Mouse (Mus musculus) forebrain, embryonic 11.5 days (tissue): Measurements from ENCODE around the gene Fam222b. TPM values are rescaled to one million over a fixed set of nuclear protein-coding genes. Genes with fewer than 3 reads are reported as not detected.
"Not testable (repeated sequence)": the region's sequence is repeated elsewhere in the genome, so short reads cannot be mapped to it uniquely, and the experiment has no call there.

Source experiments
- ATAC-seq: fragments of 200-750 bp; cut with Nextera tagmentation; replicated peaks from 2 replicates; pipeline ENCODE4 v1.8.0; 2017; ENCODE audit warnings: moderate TSS enrichment; ENCODE audit not compliant: low FRiP score
- DNase-seq: peaks from one replicate; pipeline ENCODE4 v3.0.0-alpha.2; 2017; ENCODE audit warnings: low spot score
- H3K27ac ChIP-seq: fragments of 300-500 bp; sonication (generic); 2 replicates; pipeline ENCODE4 v1.5.1; 2014; ENCODE audit warnings: low read depth, low read length
- H3K27me3 ChIP-seq: fragments of 300-500 bp; sonication (generic); 2 replicates; pipeline ENCODE4 v1.6.1; 2014; ENCODE audit warnings: mild to moderate bottlenecking, low read length, mixed read lengths; ENCODE audit not compliant: control insufficient read depth, insufficient read depth
- H3K36me3 ChIP-seq: fragments of 300-500 bp; sonication (generic); 2 replicates; pipeline ENCODE4 v1.6.1; 2014; ENCODE audit warnings: mild to moderate bottlenecking, low read length, moderate library complexity, mixed read lengths; ENCODE audit not compliant: control insufficient read depth, insufficient read depth
- H3K4me1 ChIP-seq: fragments of 300-500 bp; sonication (generic); replicated peaks from 2 replicates; pipeline ENCODE4 v1.6.1; 2014; ENCODE audit warnings: low read length, mixed read lengths; ENCODE audit not compliant: control insufficient read depth, insufficient read depth
- H3K4me2 ChIP-seq: fragments of 300-500 bp; sonication (generic); 2 replicates; pipeline ENCODE4 v1.6.1; 2014; ENCODE audit warnings: low read depth, mild to moderate bottlenecking, low read length, moderate library complexity, mixed read lengths; ENCODE audit not compliant: severe bottlenecking
- H3K4me3 ChIP-seq: fragments of 300-500 bp; sonication (generic); 2 replicates; pipeline ENCODE4 v1.5.1; 2014; ENCODE audit warnings: low read depth, low read length
- H3K9ac ChIP-seq: fragments of 300-500 bp; sonication (generic); 2 replicates; pipeline ENCODE4 v1.6.1; 2014; ENCODE audit warnings: low read length
- H3K9me3 ChIP-seq: fragments of 300-500 bp; sonication (generic); 2 replicates; pipeline ENCODE4 v1.6.1; 2016; ENCODE audit warnings: low read length, mixed read lengths; ENCODE audit not compliant: control insufficient read depth
- WGBS: fragments of 180-500 bp; shearing (Covaris S2); extraction: QIAGEN DNeasy Blood & Tissue Kit; methylation state at CpG from one replicate; pipeline ENCODE4 v1.1.7; 2014; 5-methylcytosine and 5-hydroxymethylcytosine counted together
- polyA plus RNA-seq: library from polyadenylated mRNA; unstranded; fragments of >200 nt; fragmentation: Nextera tagmentation; extraction: Ambion mirVana; gene quantifications from 2 replicates; pipeline ENCODE4 v1.2.1, GENCODE M21; 2014

Fam222b gene
- 31.3 and 34.4 TPM in 2 replicates for polyA plus RNA-seq

DNA sequence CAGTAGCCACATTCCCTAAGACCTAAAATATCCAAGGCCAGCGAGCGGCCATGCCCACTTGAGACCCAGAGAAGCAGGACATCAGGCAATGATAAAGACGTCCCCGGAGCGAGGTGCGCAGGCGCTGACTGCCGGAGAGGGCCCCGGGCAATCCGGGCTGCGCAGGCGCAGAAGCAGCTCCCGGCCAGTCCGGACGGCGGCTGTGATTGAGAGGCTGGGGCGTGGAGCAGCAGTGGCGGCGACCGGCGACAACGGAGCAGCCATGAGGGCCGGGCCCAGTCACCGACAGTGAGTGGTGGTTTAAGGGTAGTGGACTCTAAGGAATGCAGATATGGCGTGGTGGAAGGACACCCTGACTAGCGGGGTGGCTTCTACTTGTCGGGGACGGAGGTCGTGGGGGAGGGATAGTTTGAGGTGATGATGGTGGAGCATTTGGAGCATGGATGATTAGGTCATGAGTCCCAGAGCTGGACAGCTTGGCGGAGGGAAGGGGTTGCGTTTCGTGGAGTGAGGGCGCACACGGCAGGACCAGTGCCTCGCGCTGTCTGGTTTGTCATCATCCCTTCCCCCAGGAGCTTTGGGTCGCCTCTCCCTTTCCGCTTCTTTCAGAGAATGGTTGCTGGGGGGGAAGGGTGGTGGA is at the start of gene Fam222b:
Gene Fam222b, plus strand, starts transcription at position 157 of the 640 bp plus-strand sequence.
- Histone ChIP-seq H3K27me3 (no peaks in the 10 kb centered on the region), H3K4me2 (peak within 1 kb of the TSS; percentile 83), H3K36me3 (no peaks in the 10 kb centered on the region), H3K27ac (0 out of 2 replicates have a peak within 1 kb of the TSS, but pooled peaks have one; percentile 18), H3K9me3 (no peaks in the 10 kb centered on the region), H3K4me3 (peak within 1 kb of the TSS; percentile 83), H3K4me1 (peaks cover 5% of the 10 kb centered on the region), H3K9ac (peak within 1 kb of the TSS; percentile 84)
- DNase-seq (peak; percentile 96), ATAC-seq (peak; percentile 94)
- under 1% methylated on average over 38 of the region's 38 CpGs for WGBS

DNA sequence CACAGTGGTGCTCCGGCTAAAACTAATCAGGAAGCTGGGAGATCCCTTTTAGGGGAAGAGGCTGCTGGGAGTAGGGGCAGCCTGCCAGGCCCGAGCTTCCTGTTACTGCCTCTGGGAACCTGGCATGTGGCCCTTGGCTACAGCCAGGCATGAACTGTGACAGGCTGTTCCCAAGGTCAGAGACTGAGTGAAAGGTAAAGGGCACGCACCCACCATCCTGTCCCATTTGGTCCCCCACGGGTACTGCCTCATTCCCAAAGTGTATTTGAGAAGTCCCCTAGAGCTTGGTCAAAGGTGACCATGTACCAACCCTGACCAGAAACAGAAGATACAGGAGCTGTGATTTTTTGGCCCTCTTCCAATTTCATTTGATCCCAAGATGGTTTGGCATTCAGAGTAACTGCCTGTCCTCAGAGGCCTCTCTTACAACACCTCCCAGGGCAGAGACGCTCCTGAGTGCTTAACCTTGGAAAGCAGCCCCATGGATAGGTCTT is 49.7 kb upstream of the Fam222b start:
- Histone ChIP-seq H3K4me1 (no peaks in the 10 kb centered on the region), H3K9me3 (no peaks in the 10 kb centered on the region), H3K4me3 (no peak overlapping the region), H3K27ac (no peak overlapping the region), H3K4me2 (no peak overlapping the region), H3K9ac (no peak overlapping the region), H3K27me3 (no peaks in the 10 kb centered on the region), H3K36me3 (no peaks in the 10 kb centered on the region; the same call in 1 of the 2 replicates)
- DNase-seq = no peak
- ATAC-seq = no peak
- WGBS = 91% methylated on average over 5 of the region's 5 CpGs

DNA sequence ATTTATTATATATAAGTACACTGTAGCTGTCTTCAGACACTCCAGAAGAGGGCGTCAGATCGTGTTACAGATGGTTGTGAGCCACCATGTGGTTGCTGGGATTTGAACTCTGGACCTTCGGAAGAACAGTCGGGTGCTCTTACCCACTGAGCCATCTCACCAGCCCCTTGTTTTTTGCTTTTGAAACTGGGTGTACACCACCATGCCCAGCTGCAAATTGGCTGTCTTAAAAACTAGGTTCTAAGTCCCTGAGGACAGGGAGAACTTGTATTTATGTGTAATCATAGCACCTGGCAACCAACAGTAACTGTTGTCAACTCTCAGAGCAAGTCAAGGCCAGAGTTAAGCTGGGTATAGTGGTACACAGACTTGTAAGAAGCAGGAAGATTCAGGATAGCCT is 45.8 kb upstream of the Fam222b start:
- not testable (repeated sequence) for ATAC-seq, H3K4me3 ChIP-seq, H3K4me2 ChIP-seq, H3K9me3 ChIP-seq, H3K4me1 ChIP-seq, H3K9ac ChIP-seq, H3K36me3 ChIP-seq, H3K27me3 ChIP-seq, DNase-seq, H3K27ac ChIP-seq
- 100% methylated on average over 2 of the region's 4 CpGs for WGBS

DNA sequence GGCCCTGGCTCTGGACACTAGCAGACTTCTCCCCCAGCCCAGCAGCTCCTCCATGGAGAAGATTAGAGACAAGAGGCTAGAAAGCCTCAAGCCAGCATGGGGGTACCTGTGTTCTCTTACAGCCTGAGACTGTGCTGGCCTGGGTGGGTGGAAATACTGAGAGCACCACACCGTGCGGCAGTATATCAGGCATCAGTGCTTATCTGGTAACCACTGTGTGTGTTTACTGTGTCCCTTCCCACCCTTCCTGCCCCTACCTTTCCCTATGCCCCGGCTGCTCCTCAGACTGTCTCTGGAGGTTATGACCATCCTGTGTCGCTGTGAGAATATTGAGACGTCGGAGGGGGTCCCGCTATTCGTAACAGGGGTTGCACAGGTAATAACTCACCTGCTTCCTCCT is 41.4 kb upstream of the Fam222b start:
- H3K4me2 ChIP-seq = no peak overlapping the region
- H3K9ac ChIP-seq = no peak overlapping the region
- H3K4me1 ChIP-seq = no peaks in the 10 kb centered on the region
- H3K9me3 ChIP-seq = no peaks in the 10 kb centered on the region
- DNase-seq (no peak), ATAC-seq (no peak)
- no peak overlapping the region for H3K27ac ChIP-seq
- WGBS = 94% methylated on average over 8 of the region's 8 CpGs
- no peak overlapping the region for H3K4me3 ChIP-seq
- H3K36me3 ChIP-seq = peaks cover 4% of the 10 kb centered on the region; the same call in 1 of the 2 replicates
- no peaks in the 10 kb centered on the region for H3K27me3 ChIP-seq

DNA sequence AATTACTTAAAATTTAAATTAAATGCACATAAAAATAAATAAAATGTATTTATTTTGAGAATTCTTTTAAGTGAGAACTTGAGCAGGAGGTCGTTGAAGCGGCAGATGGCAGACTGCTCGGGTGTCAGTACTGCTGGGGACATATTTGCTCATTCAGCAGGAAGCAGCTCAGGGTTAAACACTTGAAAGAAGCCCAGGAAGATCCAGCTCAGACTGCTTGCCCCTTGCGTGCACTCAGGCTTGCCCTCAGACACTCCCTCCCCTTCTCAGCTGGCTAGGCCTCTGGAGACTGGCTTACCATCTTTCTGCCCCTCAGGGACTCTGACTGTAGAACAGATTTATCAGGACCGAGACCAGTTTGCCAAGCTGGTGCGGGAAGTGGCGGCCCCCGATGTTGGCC is 37.5 kb upstream of the Fam222b start:
- peaks cover 9% of the 10 kb centered on the region; the same call in 1 of the 2 replicates for H3K36me3 ChIP-seq
- H3K27ac ChIP-seq = no peak overlapping the region
- no peak for DNase-seq
- H3K4me1 ChIP-seq = no peaks in the 10 kb centered on the region
- no peak overlapping the region for H3K4me3 ChIP-seq
- no peak overlapping the region for H3K4me2 ChIP-seq
- no peak overlapping the region for H3K9ac ChIP-seq
- no peaks in the 10 kb centered on the region for H3K9me3 ChIP-seq
- ATAC-seq = no peak
- WGBS = 86% methylated on average over 8 of the region's 8 CpGs
- no peaks in the 10 kb centered on the region for H3K27me3 ChIP-seq

DNA sequence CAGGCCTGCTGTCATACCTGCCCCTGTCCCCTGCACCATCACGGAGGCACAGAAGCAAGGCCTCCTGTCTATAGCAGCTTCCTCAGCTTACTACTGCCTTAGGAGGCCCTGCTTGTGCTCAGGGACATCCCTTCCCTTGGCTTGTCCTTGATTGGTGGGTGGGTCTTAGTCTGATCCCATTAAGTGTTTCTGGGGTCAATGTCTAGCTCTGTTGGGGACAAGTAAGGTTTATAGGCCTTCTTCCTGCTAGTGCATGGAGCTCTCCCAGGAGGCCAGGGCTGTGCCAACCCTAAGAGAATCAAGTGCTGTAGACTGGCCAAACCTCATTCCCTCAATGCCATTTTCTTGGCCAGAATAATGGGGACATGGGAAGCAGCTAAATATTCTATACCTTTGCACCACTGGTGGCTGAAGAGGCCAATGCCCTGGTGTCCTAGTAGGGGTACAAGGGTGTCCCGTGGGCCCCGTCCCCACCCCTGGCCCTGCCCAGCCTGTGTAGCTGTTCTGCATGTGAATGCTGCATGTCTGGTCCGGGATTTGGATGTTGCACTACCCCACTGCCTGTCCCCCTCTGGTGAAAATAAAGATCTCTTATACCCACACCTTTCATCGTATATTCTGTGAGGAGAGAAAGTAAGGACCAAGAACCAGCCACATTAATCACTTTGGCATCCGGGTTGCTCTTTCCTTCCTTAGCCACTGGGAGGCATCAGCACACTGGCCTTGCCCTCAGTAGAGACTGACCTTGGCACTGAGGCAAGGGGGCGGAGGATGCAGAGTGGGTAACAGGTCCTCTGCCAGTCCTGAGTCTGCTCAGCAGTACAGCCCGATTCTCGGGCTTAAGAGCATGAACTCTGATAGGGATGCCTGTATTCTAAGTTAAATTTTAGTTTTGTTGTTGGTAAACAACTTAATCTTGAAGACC is 34.4 kb upstream of the Fam222b start:
- H3K9ac ChIP-seq = no peak overlapping the region
- no peaks in the 10 kb centered on the region for H3K4me1 ChIP-seq
- H3K27ac ChIP-seq = no peak overlapping the region
- H3K4me2 ChIP-seq = no peak overlapping the region
- H3K27me3 ChIP-seq = no peaks in the 10 kb centered on the region
- no peaks in the 10 kb centered on the region for H3K9me3 ChIP-seq
- peak; percentile 77 for DNase-seq
- H3K4me3 ChIP-seq = no peak overlapping the region
- H3K36me3 ChIP-seq = peaks cover 9% of the 10 kb centered on the region; the same call in 1 of the 2 replicates
- WGBS = 68% methylated on average over 9 of the region's 9 CpGs
- no peak for ATAC-seq

DNA sequence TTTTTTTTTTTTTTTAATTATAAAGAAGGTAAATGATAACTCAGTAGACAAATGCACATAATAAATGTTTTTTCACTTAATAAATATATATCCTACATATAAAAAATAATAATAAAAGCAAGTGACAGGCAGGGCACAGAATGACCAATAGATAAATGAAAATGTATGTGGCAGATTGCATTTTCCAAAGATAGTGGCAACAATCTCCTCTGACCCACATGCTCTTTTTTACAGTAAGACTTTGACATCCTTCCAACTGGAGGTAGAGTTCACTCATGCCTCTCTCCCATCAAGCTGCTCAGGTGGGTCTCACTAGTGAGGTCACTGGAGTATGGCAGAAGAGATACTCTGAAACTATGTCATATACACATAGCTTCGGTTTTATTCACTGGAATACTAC is 31.9 kb upstream of the Fam222b start:
- Histone ChIP-seq H3K9ac (no peak overlapping the region), H3K4me2 (no peak overlapping the region), H3K4me1 (no peaks in the 10 kb centered on the region), H3K27ac (no peak overlapping the region), H3K36me3 (peaks cover 9% of the 10 kb centered on the region; the same call in 1 of the 2 replicates), H3K27me3 (no peaks in the 10 kb centered on the region), H3K9me3 (no peaks in the 10 kb centered on the region), H3K4me3 (no peak overlapping the region)
- DNase-seq = peak; percentile 7
- WGBS = 77% methylated on average over 1 of the region's 1 CpGs
- no peak for ATAC-seq

DNA sequence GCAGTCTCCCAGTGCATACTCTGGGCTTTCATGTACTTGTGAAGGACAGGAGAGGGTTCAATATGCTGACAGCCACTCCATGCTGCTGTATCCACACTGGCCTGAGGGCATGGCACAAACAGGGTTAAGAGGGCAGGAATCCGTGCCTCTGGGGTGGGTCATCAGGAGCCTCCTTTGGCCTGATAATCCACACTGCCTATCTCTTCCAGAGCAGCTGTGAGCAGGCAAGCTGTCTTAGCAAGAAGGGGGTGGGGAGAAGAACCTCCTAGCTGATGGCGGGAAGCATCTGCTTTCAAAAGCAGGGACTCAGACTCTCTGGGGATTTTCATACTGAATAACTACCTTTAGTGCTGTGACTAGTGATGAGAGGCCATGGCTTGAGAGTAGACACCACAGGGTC is 28.6 kb upstream of the Fam222b start:
- ATAC-seq (no peak), DNase-seq (no peak)
- no peaks in the 10 kb centered on the region for H3K4me1 ChIP-seq
- no peaks in the 10 kb centered on the region for H3K36me3 ChIP-seq
- H3K4me3 ChIP-seq = no peak overlapping the region
- no peaks in the 10 kb centered on the region for H3K9me3 ChIP-seq
- no peaks in the 10 kb centered on the region for H3K27me3 ChIP-seq
- no peak overlapping the region for H3K4me2 ChIP-seq
- WGBS = 54% methylated on average over 2 of the region's 2 CpGs
- H3K9ac ChIP-seq = no peak overlapping the region
- no peak overlapping the region for H3K27ac ChIP-seq
